Mouse (Mus musculus) liver, adult 2 months (tissue): ENCODE results near the gene Bbs2. TPM values are rescaled to one million over a fixed set of nuclear protein-coding genes. Genes with fewer than 3 reads are reported as not detected.

Source experiments
- DNase-seq: peaks from one replicate; pipeline ENCODE4 v3.0.0-alpha.2; 2011; ENCODE audit warnings: low read depth, low spot score; ENCODE audit errors: extremely low read depth
- H3K27ac ChIP-seq: fragments of 200-500 bp; replicated peaks from 2 replicates; pipeline ENCODE4 v1.5.1; 2012; ENCODE audit warnings: low read depth, mild to moderate bottlenecking, control low read depth, inconsistent platforms, low read length; ENCODE audit not compliant: insufficient read depth
- H3K27me3 ChIP-seq: fragments of 200-500 bp; 2 replicates; pipeline ENCODE4 v1.6.1; 2012; ENCODE audit warnings: mild to moderate bottlenecking, moderate library complexity, low read length, inconsistent platforms; ENCODE audit not compliant: control insufficient read depth, insufficient read depth
- H3K36me3 ChIP-seq: fragments of 200-500 bp; 2 replicates; pipeline ENCODE4 v1.6.1; 2012; ENCODE audit warnings: low read length, inconsistent platforms; ENCODE audit not compliant: control insufficient read depth, insufficient read depth
- H3K4me1 ChIP-seq: fragments of 200-500 bp; 2 replicates; pipeline ENCODE4 v1.6.1; 2011; ENCODE audit warnings: low read length; ENCODE audit not compliant: control insufficient read depth, insufficient read depth
- H3K4me3 ChIP-seq: fragments of 200-500 bp; 2 replicates; pipeline ENCODE4 v1.5.1; 2011; ENCODE audit warnings: low read depth, mild to moderate bottlenecking, control low read depth, low read length, moderate library complexity; ENCODE audit not compliant: insufficient read depth
- H3K79me2 ChIP-seq: fragments of 200-500 bp; 2 replicates; pipeline ENCODE4 v1.6.1; 2012; ENCODE audit warnings: inconsistent platforms, mild to moderate bottlenecking, low read length, moderate library complexity; ENCODE audit not compliant: control insufficient read depth, insufficient read depth
- H3K9ac ChIP-seq: fragments of 200-500 bp; 2 replicates; pipeline ENCODE4 v1.6.1; 2012; ENCODE audit warnings: low read depth, mild to moderate bottlenecking, control low read depth, inconsistent platforms, low read length
- CTCF ChIP-seq: fragments of 200-500 bp; IDR thresholded peaks from 2 replicates; pipeline ENCODE4 v1.5.1; 2011; ENCODE audit warnings: low read depth, low read length, control low read depth
- POLR2A ChIP-seq: fragments of 200-500 bp; IDR thresholded peaks from 2 replicates; pipeline ENCODE4 v1.6.1; 2011; ENCODE audit warnings: low read length, control low read depth; ENCODE audit not compliant: insufficient read depth; ENCODE audit errors: extremely low read depth
- WGBS: fragments of 180-500 bp; shearing (Covaris S2); methylation state at CpG from one replicate; pipeline ENCODE4 v1.1.7; 2018; 5-methylcytosine and 5-hydroxymethylcytosine counted together
- polyA plus RNA-seq: library from polyadenylated mRNA; depleted of rRNA; stranded (reverse); fragments of >200 nt; gene quantifications from 2 replicates; pipeline ENCODE4 v1.2.3, GENCODE M21; 2012
- total RNA-seq: library from RNA; depleted of rRNA; stranded (reverse); fragments of >200 nt; gene quantifications from 2 replicates; pipeline ENCODE4 v1.2.3, GENCODE M21; 2014

The Bbs2 gene
- total and polyA plus RNA-seq, 2 experiments, result 2.5 to 3.0 TPM

GRCm38 (mm10) chr8:94110526-94111177 is 11.9 kb upstream of the Bbs2 start:
- Histone ChIP-seq H3K9ac (no peak overlapping the region), H3K4me1 (no peaks in the 10 kb centered on the region), H3K79me2 (no peaks in the 10 kb centered on the region), H3K36me3 (no peaks in the 10 kb centered on the region), H3K27me3 (no peaks in the 10 kb centered on the region), H3K27ac (no peak overlapping the region), H3K4me3 (no peak overlapping the region)
- no peak for DNase-seq
- no peak for TF ChIP-seq POLR2A
- 91% methylated on average over 6 of the region's 6 CpGs for WGBS

DNA sequence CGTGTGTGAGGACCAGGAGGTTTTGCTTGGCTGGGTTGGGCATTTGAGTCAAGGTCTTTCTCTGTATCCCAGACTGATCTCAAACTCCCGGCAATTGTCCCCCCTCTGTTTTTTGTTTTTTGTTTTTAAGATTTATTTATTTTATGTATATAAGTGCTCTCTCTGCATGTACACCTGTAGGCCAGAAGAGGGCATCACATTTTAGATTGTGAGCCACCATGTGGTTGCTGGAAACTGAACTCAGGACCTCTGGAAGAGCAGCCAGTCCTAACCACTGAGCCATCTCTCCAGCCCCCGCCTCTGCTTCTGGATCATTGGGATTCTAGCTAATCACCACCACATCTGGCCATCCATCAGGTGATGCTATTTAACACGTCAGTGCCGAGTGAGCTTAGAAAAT is 11.1 kb upstream of the Bbs2 start:
- no peak for DNase-seq
- no peaks in the 10 kb centered on the region for H3K27me3 ChIP-seq
- no peak overlapping the region for H3K9ac ChIP-seq
- WGBS, result 96% methylated on average over 5 of the region's 5 CpGs
- TF ChIP-seq POLR2A (no peak), CTCF (no peak)
- H3K36me3 ChIP-seq, result no peaks in the 10 kb centered on the region
- H3K4me1 ChIP-seq, result no peaks in the 10 kb centered on the region
- H3K27ac ChIP-seq, result no peak overlapping the region
- no peak overlapping the region for H3K4me3 ChIP-seq
- H3K79me2 ChIP-seq, result no peaks in the 10 kb centered on the region

GRCm38 (mm10) chr8:94109396-94109795 is 10.7 kb upstream of the Bbs2 start:
- DNase-seq, result no peak
- Histone ChIP-seq H3K27me3 (no peaks in the 10 kb centered on the region), H3K4me3 (no peak overlapping the region), H3K9ac (no peak overlapping the region), H3K36me3 (no peaks in the 10 kb centered on the region), H3K27ac (no peak overlapping the region), H3K4me1 (no peaks in the 10 kb centered on the region), H3K79me2 (no peaks in the 10 kb centered on the region)
- WGBS, result 94% methylated on average over 6 of the region's 6 CpGs
- no peak for TF ChIP-seq POLR2A
- TF ChIP-seq CTCF, result no peak

GRCm38 (mm10) chr8:94107871-94108270 is 9.1 kb upstream of the Bbs2 start:
- peak; percentile 16 for DNase-seq
- 63% methylated on average over 3 of the region's 3 CpGs for WGBS
- no peak overlapping the region for H3K27ac ChIP-seq

DNA sequence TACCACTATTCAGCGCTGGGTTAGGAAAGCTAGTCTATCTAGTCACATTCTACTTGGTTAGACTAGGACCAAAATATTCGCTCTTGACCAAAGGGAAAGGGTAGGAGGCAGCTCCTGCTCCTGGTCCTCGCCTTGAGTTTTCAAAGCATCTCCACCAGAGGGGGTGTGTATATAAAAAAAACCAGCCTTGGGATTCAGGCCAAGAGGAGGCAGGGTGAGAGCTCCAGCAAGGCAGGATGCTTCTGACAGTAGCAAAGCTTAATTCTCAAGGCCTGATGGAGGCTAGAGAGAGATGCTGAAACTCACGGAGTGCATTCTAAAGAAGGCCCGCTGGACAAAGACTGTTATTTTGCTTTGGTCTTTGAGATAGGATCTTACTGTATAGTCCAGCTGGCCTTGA is 5.4 kb upstream of the Bbs2 start:
- Histone ChIP-seq H3K79me2 (no peaks in the 10 kb centered on the region), H3K36me3 (no peaks in the 10 kb centered on the region), H3K4me1 (no peaks in the 10 kb centered on the region; the same call in 1 of the 2 replicates), H3K9ac (no peak overlapping the region), H3K27ac (no peak overlapping the region), H3K4me3 (no peak overlapping the region), H3K27me3 (no peaks in the 10 kb centered on the region)
- 57% methylated on average over 5 of the region's 5 CpGs for WGBS
- TF ChIP-seq POLR2A (no peak), CTCF (no peak)
- no peak for DNase-seq

More at GRCm38 (mm10) chr8:94107871-94108270, 9.1 kb upstream of the Bbs2 start:
- Histone ChIP-seq H3K4me3 (no peak overlapping the region), H3K9ac (no peak overlapping the region), H3K4me1 (no peaks in the 10 kb centered on the region), H3K27me3 (no peaks in the 10 kb centered on the region), H3K79me2 (no peaks in the 10 kb centered on the region), H3K36me3 (no peaks in the 10 kb centered on the region)
- TF ChIP-seq CTCF, result no peak
- no peak for TF ChIP-seq POLR2A

GRCm38 (mm10) chr8:94098996-94099395 is 268 bp upstream of the Bbs2 start:
- no peak overlapping the region for H3K9ac ChIP-seq
- TF ChIP-seq CTCF (no peak), POLR2A (no peak)
- H3K79me2 ChIP-seq, result no peaks in the 10 kb centered on the region
- no peaks in the 10 kb centered on the region for H3K36me3 ChIP-seq
- DNase-seq, result peak; percentile 9
- H3K27ac ChIP-seq, result no peak overlapping the region
- no peaks in the 10 kb centered on the region for H3K27me3 ChIP-seq
- no peak overlapping the region for H3K4me3 ChIP-seq
- 56% methylated on average over 4 of the region's 4 CpGs for WGBS
- H3K4me1 ChIP-seq, result no peaks in the 10 kb centered on the region; the same call in 1 of the 2 replicates
